Mouse (Mus musculus): Measurements from ENCODE around the gene Gm10322.

DNA sequence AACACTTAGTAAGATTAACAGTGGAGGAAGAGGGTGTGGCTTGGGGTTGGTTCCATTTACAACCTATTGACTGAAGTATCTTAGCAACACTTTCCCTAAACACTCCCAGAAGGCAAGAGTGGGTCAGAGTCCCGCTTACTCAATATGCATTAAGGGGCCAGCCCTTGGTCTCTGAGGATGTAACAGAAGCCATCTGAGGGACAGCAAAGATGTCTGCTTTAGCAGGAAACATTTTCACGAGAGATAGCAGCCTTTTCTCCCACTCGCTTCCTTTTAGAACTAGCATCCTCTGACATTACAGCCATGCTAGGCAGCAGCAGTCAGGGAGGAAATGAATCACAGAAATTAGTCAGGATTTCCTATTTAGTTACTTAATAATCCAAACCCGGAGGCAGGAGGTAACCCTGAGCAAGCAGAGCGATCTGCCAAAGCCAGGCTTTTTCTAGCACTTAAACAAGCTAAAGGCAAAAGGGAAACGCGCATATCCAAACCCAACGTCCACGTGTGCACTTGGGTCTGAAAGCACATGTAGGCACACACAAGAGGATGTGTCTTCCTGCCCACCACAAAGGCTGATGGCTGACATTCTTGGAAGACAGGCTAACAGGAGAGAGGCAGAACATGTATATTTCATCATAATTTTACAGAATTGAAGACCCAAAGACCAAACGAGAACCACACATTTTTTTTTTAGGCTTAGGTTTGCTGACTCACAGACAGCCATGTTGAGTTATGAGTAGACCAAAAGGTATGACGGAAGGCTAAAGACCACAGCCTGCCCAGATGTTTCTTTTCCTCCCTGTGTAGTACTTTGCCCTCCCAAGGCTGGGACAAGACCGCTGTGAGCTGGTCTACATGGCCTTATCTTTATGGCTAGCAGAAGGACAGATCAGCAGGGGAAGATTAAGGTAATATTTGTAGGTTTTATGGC is 37.7 kb upstream of the Gm10322 start:
- TF ChIP-seq POLR2A (IDR thresholded peaks at IDR 0.05; ENCODE audit: insufficient read depth, low read depth, low read length) (no peak), CTCF (IDR thresholded peaks at IDR 0.05; ENCODE audit: insufficient read depth, low read depth, low read length) (no peak)

Measured in olfactory bulb, adult 2 months (tissue).